Mouse (Mus musculus) midbrain, embryonic 14.5 days (tissue): ENCODE measurements around the gene Tmem125. TPM values are rescaled to one million over a fixed set of nuclear protein-coding genes. Genes with fewer than 3 reads are reported as not detected.

ENCODE experiments used
- ATAC-seq: fragments of 200-750 bp; cut with Nextera tagmentation; 2 replicates; pipeline ENCODE4 v1.8.0; 2017; ENCODE audit warnings: moderate number of reproducible peaks, moderate library complexity; ENCODE audit not compliant: low FRiP score, low TSS enrichment
- DNase-seq: peaks from one replicate; pipeline ENCODE4 v3.0.0-alpha.2; 2015
- H3K27ac ChIP-seq: fragments of 300-500 bp; sonication (generic); replicated peaks from 2 replicates; pipeline ENCODE4 v1.5.1; 2014; ENCODE audit warnings: mild to moderate bottlenecking, low read depth, low read length, moderate library complexity
- H3K27me3 ChIP-seq: fragments of 300-500 bp; sonication (generic); 2 replicates; pipeline ENCODE4 v1.6.1; 2014; ENCODE audit warnings: low read length, control low read depth, mixed read lengths; ENCODE audit not compliant: control insufficient read depth, insufficient read depth
- H3K36me3 ChIP-seq: fragments of 300-500 bp; sonication (generic); 2 replicates; pipeline ENCODE4 v1.6.1; 2014; ENCODE audit warnings: low read length, control low read depth; ENCODE audit not compliant: control insufficient read depth, insufficient read depth
- H3K4me1 ChIP-seq: fragments of 300-500 bp; sonication (generic); 2 replicates; pipeline ENCODE4 v1.6.1; 2014; ENCODE audit warnings: mild to moderate bottlenecking, antibody characterized with exemption, low read length, control low read depth; ENCODE audit not compliant: control insufficient read depth, insufficient read depth
- H3K4me2 ChIP-seq: fragments of 300-500 bp; sonication (generic); 2 replicates; pipeline ENCODE4 v1.6.1; 2014; ENCODE audit warnings: mild to moderate bottlenecking, low read length, moderate library complexity
- H3K4me3 ChIP-seq: fragments of 300-500 bp; sonication (generic); replicated peaks from 2 replicates; pipeline ENCODE4 v1.5.1; 2014; ENCODE audit warnings: low read depth, low read length
- H3K9ac ChIP-seq: fragments of 300-500 bp; sonication (generic); replicated peaks from 2 replicates; pipeline ENCODE4 v1.6.1; 2014; ENCODE audit warnings: mild to moderate bottlenecking, low read length, moderate library complexity
- H3K9me3 ChIP-seq: fragments of 300-500 bp; sonication (generic); 2 replicates; pipeline ENCODE4 v1.6.1; 2016; ENCODE audit warnings: low read length, control low read depth, mixed read lengths; ENCODE audit not compliant: control insufficient read depth
- WGBS: fragments of 180-500 bp; shearing (Covaris S2); extraction: QIAGEN DNeasy Blood & Tissue Kit; methylation state at CpG from one replicate; pipeline ENCODE4 v1.1.7; 2014; 5-methylcytosine and 5-hydroxymethylcytosine counted together
- polyA plus RNA-seq: library from polyadenylated mRNA; unstranded; fragments of >200 nt; fragmentation: Nextera tagmentation; extraction: Ambion mirVana; gene quantifications from 2 replicates; pipeline ENCODE4 v1.2.1, GENCODE M21; 2014

Tmem125 gene
- polyA plus RNA-seq, 1 experiment from 2014 or later, result not detected

- H3K27me3 ChIP-seq, result no peaks in the 10 kb centered on the region
- no peak overlapping the region for H3K9ac ChIP-seq
- WGBS, result 83% methylated on average over 6 of the region's 6 CpGs
- no peak overlapping the region for H3K4me3 ChIP-seq
- ATAC-seq (no peak), DNase-seq (no peak)
- H3K9me3 ChIP-seq, result no peaks in the 10 kb centered on the region
- H3K36me3 ChIP-seq, result no peaks in the 10 kb centered on the region
- H3K27ac ChIP-seq, result no peak overlapping the region
- H3K4me2 ChIP-seq, result no peak overlapping the region
- H3K4me1 ChIP-seq, result no peaks in the 10 kb centered on the region
Observed at GRCm38 (mm10) chr4:118527720-118528119, 16.1 kb downstream of the Tmem125 start.

DNA sequence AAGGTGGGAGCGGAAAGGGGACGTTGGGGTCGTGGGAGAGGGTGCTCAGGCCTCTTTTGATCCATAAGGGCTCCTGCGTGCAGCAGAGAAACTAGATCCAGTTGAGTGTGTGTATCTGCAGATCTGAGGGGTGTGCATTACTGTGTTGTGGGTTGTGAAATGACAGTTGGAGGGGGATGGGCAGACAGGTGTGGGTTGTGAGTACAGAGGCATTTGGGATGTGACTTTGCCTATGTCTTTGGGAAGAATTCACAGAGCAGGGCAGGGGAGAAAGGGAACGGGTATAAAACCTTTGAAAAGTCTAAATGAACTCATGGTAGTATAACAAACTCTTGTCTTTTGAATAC lies 16.5 kb downstream of the Tmem125 start:
- no peak for ATAC-seq
- Histone ChIP-seq H3K27ac (no peak overlapping the region), H3K4me1 (no peaks in the 10 kb centered on the region), H3K27me3 (no peaks in the 10 kb centered on the region), H3K9ac (no peak overlapping the region), H3K4me2 (no peak overlapping the region), H3K4me3 (no peak overlapping the region), H3K36me3 (no peaks in the 10 kb centered on the region), H3K9me3 (no peaks in the 10 kb centered on the region)
- no peak for DNase-seq
- WGBS, result 43% methylated on average over 5 of the region's 5 CpGs

GRCm38 (mm10) chr4:118526408-118527334 lies 17.2 kb downstream of the Tmem125 start, which contains the start of gene 2610528J11Rik:
Gene 2610528J11Rik (plus strand): TSS chr4:118526999.
- Histone ChIP-seq H3K27ac (no peak within 1 kb of the TSS), H3K4me3 (no peak within 1 kb of the TSS), H3K9me3 (no peaks in the 10 kb centered on the region), H3K4me1 (no peaks in the 10 kb centered on the region), H3K27me3 (no peaks in the 10 kb centered on the region), H3K9ac (no peak within 1 kb of the TSS), H3K4me2 (no peak within 1 kb of the TSS), H3K36me3 (no peaks in the 10 kb centered on the region)
- ATAC-seq (no peak), DNase-seq (no peak)
- 34% methylated on average over 17 of the region's 17 CpGs for WGBS

- H3K27ac ChIP-seq, result no peak overlapping the region
- H3K9ac ChIP-seq, result no peak overlapping the region
- H3K4me1 ChIP-seq, result no peaks in the 10 kb centered on the region
- no peak for DNase-seq
- H3K36me3 ChIP-seq, result no peaks in the 10 kb centered on the region
- H3K4me2 ChIP-seq, result no peak overlapping the region
- ATAC-seq, result no peak
- H3K9me3 ChIP-seq, result no peaks in the 10 kb centered on the region
- H3K27me3 ChIP-seq, result no peaks in the 10 kb centered on the region
- H3K4me3 ChIP-seq, result no peak overlapping the region
- WGBS, result 79% methylated on average over 3 of the region's 3 CpGs
Observed at GRCm38 (mm10) chr4:118525779-118526178, 18.1 kb downstream of the Tmem125 start.

DNA sequence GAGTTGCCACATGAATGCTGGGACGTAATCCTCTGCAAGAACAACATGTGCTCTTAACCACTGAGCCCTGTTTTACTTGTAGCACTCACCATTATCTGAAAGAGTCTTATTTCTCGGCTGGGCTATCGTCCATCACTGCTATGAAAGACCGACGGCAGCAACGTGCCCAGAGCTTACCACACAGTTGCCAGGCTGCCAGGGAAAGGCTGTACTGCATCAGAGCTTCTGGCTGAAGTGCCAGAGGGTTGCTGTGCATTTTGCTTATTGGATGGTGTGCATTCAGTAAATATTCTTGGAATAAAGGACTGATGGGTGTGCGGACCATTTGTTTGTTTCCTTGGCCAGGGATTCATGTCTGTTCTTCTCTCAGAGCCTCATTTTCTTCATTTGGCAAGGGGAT lies 19.9 kb downstream of the Tmem125 start:
- ATAC-seq (no peak), DNase-seq (no peak)
- Histone ChIP-seq H3K4me1 (no peaks in the 10 kb centered on the region), H3K9me3 (no peaks in the 10 kb centered on the region), H3K27ac (no peak overlapping the region), H3K9ac (no peak overlapping the region), H3K4me2 (no peak overlapping the region), H3K4me3 (no peak overlapping the region), H3K27me3 (no peaks in the 10 kb centered on the region), H3K36me3 (no peaks in the 10 kb centered on the region)
- 82% methylated on average over 7 of the region's 7 CpGs for WGBS

- Histone ChIP-seq H3K4me3 (no peak overlapping the region), H3K27me3 (no peaks in the 10 kb centered on the region), H3K9ac (no peak overlapping the region), H3K36me3 (no peaks in the 10 kb centered on the region), H3K27ac (no peak overlapping the region), H3K9me3 (no peaks in the 10 kb centered on the region), H3K4me1 (peaks cover 3% of the 10 kb centered on the region), H3K4me2 (no peak overlapping the region)
- no peak for ATAC-seq
- WGBS, result 89% methylated on average over 7 of the region's 7 CpGs
- DNase-seq, result no peak
Observed at GRCm38 (mm10) chr4:118522248-118522647, 21.6 kb downstream of the Tmem125 start.

- no peaks in the 10 kb centered on the region for H3K27me3 ChIP-seq
- no peaks in the 10 kb centered on the region for H3K9me3 ChIP-seq
- peaks cover 5% of the 10 kb centered on the region for H3K4me1 ChIP-seq
- H3K9ac ChIP-seq, result no peak overlapping the region
- H3K36me3 ChIP-seq, result no peaks in the 10 kb centered on the region
- no peak overlapping the region for H3K4me3 ChIP-seq
- DNase-seq, result no peak
- 67% methylated on average over 5 of the region's 5 CpGs for WGBS
- no peak for ATAC-seq
- H3K4me2 ChIP-seq, result no peak overlapping the region
- H3K27ac ChIP-seq, result no peak overlapping the region
Observed at GRCm38 (mm10) chr4:118518208-118518607, 25.6 kb downstream of the Tmem125 start.

DNA sequence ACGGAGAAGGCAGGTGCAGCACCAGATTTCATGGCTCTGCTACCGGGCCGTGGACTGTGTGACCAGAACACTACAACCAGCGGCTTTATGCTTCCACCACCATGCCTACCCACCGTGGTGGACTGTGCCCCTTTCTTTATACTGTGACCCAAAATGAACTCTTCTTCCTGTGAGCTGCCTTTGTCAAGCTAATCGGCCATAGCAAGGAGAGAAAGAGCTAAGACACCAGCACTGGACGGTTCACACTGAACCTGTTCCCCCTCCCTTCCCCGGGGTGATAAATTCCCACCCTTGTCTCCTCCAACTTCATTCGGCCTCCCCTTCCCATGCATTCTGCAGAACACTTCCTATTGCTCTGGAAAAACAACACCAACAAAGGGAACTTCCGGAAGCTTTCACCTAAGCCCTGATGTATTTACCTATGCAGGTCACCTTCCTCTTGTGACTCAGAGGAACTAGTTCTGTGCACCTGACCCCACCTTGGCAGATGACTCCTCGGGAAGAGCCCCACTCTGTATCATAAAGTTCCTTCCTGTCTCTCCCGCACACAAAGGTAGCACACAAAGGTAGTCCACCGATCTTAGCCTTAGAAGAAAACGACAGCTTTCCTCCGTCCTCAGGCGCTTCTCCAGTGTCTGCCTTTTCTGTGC lies 26.2 kb downstream of the Tmem125 start:
- H3K27ac ChIP-seq, result no peak overlapping the region
- no peaks in the 10 kb centered on the region for H3K9me3 ChIP-seq
- ATAC-seq, result no peak
- H3K4me2 ChIP-seq, result peak overlapping the region; percentile 12; the same call in 1 of the 2 replicates
- no peak overlapping the region for H3K9ac ChIP-seq
- no peak overlapping the region for H3K4me3 ChIP-seq
- no peaks in the 10 kb centered on the region for H3K27me3 ChIP-seq
- peaks cover 5% of the 10 kb centered on the region for H3K4me1 ChIP-seq
- H3K36me3 ChIP-seq, result no peaks in the 10 kb centered on the region
- WGBS, result 31% methylated on average over 16 of the region's 16 CpGs
- DNase-seq, result no peak
